Mouse (Mus musculus) liver, adult 2 months (tissue): ENCODE results near the gene Foxp2.

ENCODE experiments used
- CTCF ChIP-seq: fragments of 200-500 bp; IDR thresholded peaks from 2 replicates; pipeline ENCODE4 v1.5.1; 2011; ENCODE audit warnings: low read depth, low read length, control low read depth
- POLR2A ChIP-seq: fragments of 200-500 bp; IDR thresholded peaks from 2 replicates; pipeline ENCODE4 v1.6.1; 2011; ENCODE audit warnings: low read length, control low read depth; ENCODE audit not compliant: insufficient read depth; ENCODE audit errors: extremely low read depth

GRCm38 (mm10) chr6:15465471-15465870, 564.3 kb downstream of the Foxp2 start:
- TF ChIP-seq POLR2A (no peak), CTCF (no peak)
